Mouse (Mus musculus): Measurements from ENCODE around the gene Phf3.
"Not testable (repeated sequence)": the region's sequence is repeated elsewhere in the genome, so short reads cannot be mapped to it uniquely, and the experiment has no call there.

The Phf3 gene

GRCm38 (mm10) chr1:30873541-30874260 lies at the start of gene Phf3:
Gene Phf3 (minus strand): TSS chr1:30873921.
- DNase-seq (ENCODE audit: low spot score) = peak; percentile 92

- DNase-seq (ENCODE audit: low spot score) = no peak
These were observed 48.5 kb upstream of the Phf3 start for GRCm38 (mm10) chr1:30922237-30922636.

GRCm38 (mm10) chr1:30921252-30921651 lies 47.5 kb upstream of the Phf3 start:
- DNase-seq (ENCODE audit: low spot score) = no peak

- no peak for DNase-seq (ENCODE audit: low spot score)
These were observed 47.0 kb upstream of the Phf3 start for GRCm38 (mm10) chr1:30920620-30921177.

GRCm38 (mm10) chr1:30910172-30910571 lies 36.5 kb upstream of the Phf3 start:
- DNase-seq (ENCODE audit: low spot score) = no peak

GRCm38 (mm10) chr1:30908797-30909196 lies 35.1 kb upstream of the Phf3 start:
- no peak for DNase-seq (ENCODE audit: low spot score)

GRCm38 (mm10) chr1:30903480-30904218 lies 29.9 kb upstream of the Phf3 start:
- DNase-seq (ENCODE audit: low spot score) = no peak

GRCm38 (mm10) chr1:30898691-30899090 lies 25.0 kb upstream of the Phf3 start:
- no peak for DNase-seq (ENCODE audit: low spot score)

- not testable (repeated sequence) for DNase-seq (ENCODE audit: low spot score)
These were observed 21.6 kb upstream of the Phf3 start for GRCm38 (mm10) chr1:30895366-30895765.

- DNase-seq (ENCODE audit: low spot score) = not testable (repeated sequence)
These were observed 10.1 kb upstream of the Phf3 start for GRCm38 (mm10) chr1:30883806-30884205.

GRCm38 (mm10) chr1:30875746-30876145 lies 2.0 kb upstream of the Phf3 start:
- DNase-seq (ENCODE audit: low spot score) = no peak

- DNase-seq (ENCODE audit: low spot score) = no peak
These were observed 775 bp upstream of the Phf3 start for GRCm38 (mm10) chr1:30874261-30875131.

GRCm38 (mm10) chr1:30872836-30873540 lies 733 bp downstream of the Phf3 start:
- peak; percentile 55 for DNase-seq (ENCODE audit: low spot score)

GRCm38 (mm10) chr1:30867786-30868185 lies 5.9 kb downstream of the Phf3 start:
- no peak for DNase-seq (ENCODE audit: low spot score)

GRCm38 (mm10) chr1:30852518-30852917 lies 21.2 kb downstream of the Phf3 start:
- DNase-seq (ENCODE audit: low spot score) = no peak

- no peak for DNase-seq (ENCODE audit: low spot score)
These were observed 21.8 kb downstream of the Phf3 start for GRCm38 (mm10) chr1:30851920-30852319.

GRCm38 (mm10) chr1:30850906-30851305 lies 22.8 kb downstream of the Phf3 start:
- no peak for DNase-seq (ENCODE audit: low spot score)

- no peak for DNase-seq (ENCODE audit: low spot score)
These were observed 23.8 kb downstream of the Phf3 start for GRCm38 (mm10) chr1:30849955-30850354.

- DNase-seq (ENCODE audit: low spot score) = no peak
These were observed 26.0 kb downstream of the Phf3 start for GRCm38 (mm10) chr1:30847706-30848105.

- no peak for DNase-seq (ENCODE audit: low spot score)
These were observed 34.1 kb downstream of the Phf3 start for GRCm38 (mm10) chr1:30839662-30840061.

GRCm38 (mm10) chr1:30835512-30835911 lies 38.2 kb downstream of the Phf3 start:
- DNase-seq (ENCODE audit: low spot score) = no peak

- no peak for DNase-seq (ENCODE audit: low spot score)
These were observed 40.9 kb downstream of the Phf3 start for GRCm38 (mm10) chr1:30832778-30833177.
